Mouse (Mus musculus) forelimb bud, embryonic 11.5 days (tissue): Measurements from ENCODE around the gene Zscan4-ps3.
"Not testable (repeated sequence)": the region's sequence is repeated elsewhere in the genome, so short reads cannot be mapped to it uniquely, and the experiment has no call there.

Experiments used
- DNase-seq: peaks from one replicate; pipeline ENCODE4 v3.0.0-alpha.2; 2012; ENCODE audit warnings: low read depth, low spot score

Zscan4-ps3 gene

GRCm38 (mm10) chr7:11609008-11609407, at the start of gene Zscan4-ps3:
Gene Zscan4-ps3, plus strand, starts transcription at chr7:11609308.
- DNase-seq, result not testable (repeated sequence)

- peak; percentile 55 for DNase-seq
These were observed 8.0 kb downstream of the Zscan4-ps3 start for GRCm38 (mm10) chr7:11617082-11617481.
